ENCODE assay signal across 13 mouse cellular contexts in the genomic region with DNA sequence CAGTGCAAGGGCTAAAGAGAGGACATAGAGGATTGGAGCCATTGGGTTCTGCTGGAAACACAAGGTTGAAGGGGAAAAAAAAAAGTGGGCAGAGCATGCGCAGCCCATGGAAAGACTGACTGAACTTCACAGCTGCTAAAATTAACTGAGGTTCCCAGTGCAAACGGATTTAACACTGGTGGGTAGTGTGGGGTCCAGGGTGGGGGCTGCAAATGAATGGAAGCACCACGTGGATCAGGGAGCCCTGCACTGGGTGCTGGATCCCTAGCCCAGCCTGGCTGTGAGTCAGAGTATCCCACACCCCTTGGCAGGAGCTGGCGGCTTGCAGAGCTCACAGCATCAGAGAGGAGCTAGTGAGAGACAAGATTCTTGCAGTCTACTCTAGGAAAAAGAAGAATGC. TPM values are rescaled to one million over a fixed set of nuclear protein-coding genes. Genes with fewer than 3 reads are reported as not detected.
DNase-seq lines count a peak whose midpoint lies in the region; ATAC-seq and TF ChIP-seq lines count a peak whose summit lies in the region.
"Had no signal": no experiment of that assay in that cellular context is flagged by ENCODE, and none has a peak within 500 bp of the region (broad histone marks: within the 10 kb centered on the region; RNA-seq: fewer than 3 reads in every experiment).

No protein-coding gene starts in this region.

- no peak overlapping the region for H3K9ac ChIP-seq in stomach, embryonic 16.5 days (ENCODE audit: low read length)
- H3K9ac ChIP-seq: liver, embryonic 15.5 days had no signal

- no peak for TF ChIP-seq CTCF in lung, adult 2 months (IDR thresholded peaks at IDR 0.05; ENCODE audit: insufficient read depth, low read length)

- no peaks in the 10 kb centered on the region for H3K4me1 ChIP-seq in lung, adult 2 months (ENCODE audit: control insufficient read depth, insufficient read depth, low read length)
- peaks cover 13% of the 10 kb centered on the region; the same call in 1 of the 2 replicates for H3K4me1 ChIP-seq in stomach, embryonic 16.5 days (ENCODE audit: control insufficient read depth, insufficient read depth, low read length)
- H3K4me1 ChIP-seq: liver, embryonic 15.5 days had no signal

- peak; percentile 89 for DNase-seq in heart, adult 11 months
- no peak for DNase-seq in heart, postnatal 10 days
- peak; percentile 24 for DNase-seq in lung, postnatal 10 days
- DNase-seq in lung, adult 2 months = no peak
- DNase-seq in left cerebral cortex, postnatal 25 days (ENCODE audit: low spot score in 2 of 2) = peak; percentile 72 to 94
- DNase-seq in adrenal gland, adult 8-10 months = no peak
- DNase-seq in lung, postnatal 25 days (ENCODE audit: low spot score) = no peak
- DNase-seq: cerebellum, adult 2 months; embryo, embryonic 11 days; kidney, postnatal 4 days; thymus, postnatal 14 days had no signal

- no peak overlapping the region for H3K4me2 ChIP-seq in stomach, embryonic 16.5 days (ENCODE audit: low read depth, low read length)
- H3K4me2 ChIP-seq: liver, embryonic 15.5 days had no signal

- peak; percentile 29; the same call in 1 of the 2 replicates for ATAC-seq in stomach, embryonic 16.5 days (ENCODE audit: insufficient read depth, low FRiP score)

- H3K27ac ChIP-seq in stomach, embryonic 16.5 days (ENCODE audit: low read length) = no peak overlapping the region
- H3K27ac ChIP-seq: liver, embryonic 15.5 days had no signal

- H3K27me3 ChIP-seq in stomach, embryonic 16.5 days (ENCODE audit: control insufficient read depth, insufficient read depth, low read length) = no peaks in the 10 kb centered on the region
- H3K27me3 ChIP-seq: liver, embryonic 15.5 days had no signal

- H3K36me3 ChIP-seq in stomach, embryonic 16.5 days (ENCODE audit: control insufficient read depth, insufficient read depth, low read length) = no peaks in the 10 kb centered on the region
- H3K36me3 ChIP-seq: liver, embryonic 15.5 days had no signal

- no peak overlapping the region for H3K4me3 ChIP-seq in lung, adult 2 months (replicated peaks; ENCODE audit: extremely low read depth, low read depth, low read length)
- H3K4me3 ChIP-seq in stomach, embryonic 16.5 days (replicated peaks; ENCODE audit: low read length) = no peak overlapping the region
- H3K4me3 ChIP-seq: liver, embryonic 15.5 days had no signal

- 59% methylated on average over 4 of the region's 4 CpGs for WGBS in lung, adult 2 months
- WGBS in stomach, embryonic 16.5 days = 70% methylated on average over 4 of the region's 4 CpGs

- intact Hi-C loops in heart, postnatal 10 days (cut with DNase I) = no loop called here
- intact Hi-C loops in left cerebral cortex, postnatal 25 days (cut with DNase I) = loop anchor here (2.0 to 10.0 kb wide), 2 partner anchors 15 to 567 kb away; a partner anchor contains a TSS

- no peak for TF ChIP-seq POLR2A in lung, adult 2 months (IDR thresholded peaks at IDR 0.05; ENCODE audit: borderline replicate concordance, extremely low read depth, low read depth, low read length)

- H3K9me3 ChIP-seq in stomach, embryonic 16.5 days (replicated peaks; ENCODE audit: control insufficient read depth, low read length) = no peaks in the 10 kb centered on the region
- H3K9me3 ChIP-seq: liver, embryonic 15.5 days had no signal

RNA-seq across cellular contexts. Expression of a gene that starts 15.3 kb away (rescaled TPM):
- 10 to 100 TPM in 1 of 2 experiments, 1 to 10 TPM in 1; 7.1 to 20.2 TPM for total RNA-seq in heart, postnatal 10 days (2021)
- polyA plus RNA-seq in lung, adult 2 months (2012; rRNA removed) = 17.1 and 17.6 TPM in 2 replicates
- 10 to 100 TPM; 52.4 to 54.1 TPM for total RNA-seq in left cerebral cortex, postnatal 25 days (2021)
- 7.7 and 8.7 TPM in 2 replicates for polyA plus RNA-seq in stomach, embryonic 16.5 days (2015; fragmentation: Nextera tagmentation; extraction: Ambion mirVana)
- 10 to 100 TPM; 40.5 to 52.1 (median 41.5) TPM for total RNA-seq in adrenal gland, adult 8-10 months (2022)

RNA-seq across cellular contexts. Expression of a gene that starts 35.2 kb away (rescaled TPM):
- 1 to 10 TPM; 6.8 to 7.3 TPM for total RNA-seq in heart, postnatal 10 days (2021)
- 6.5 and 8.8 TPM in 2 replicates for polyA plus RNA-seq in lung, adult 2 months (2012; rRNA removed)
- 10 to 100 TPM; 95.2 to 96.9 TPM for total RNA-seq in left cerebral cortex, postnatal 25 days (2021)
- polyA plus RNA-seq in stomach, embryonic 16.5 days (2015; fragmentation: Nextera tagmentation; extraction: Ambion mirVana) = 5.7 and 6.1 TPM in 2 replicates
- total RNA-seq in adrenal gland, adult 8-10 months (2022) = 1 to 10 TPM; 5.2 to 7.1 (median 6.6) TPM

Comparison
In these comparisons a context has a peak if more than half of its experiments do, and no peak if none do; other contexts are left out.
1. DNase-seq: peak in heart, adult 11 months (single experiment), lung, postnatal 10 days (single experiment) and left cerebral cortex, postnatal 25 days (2 of 2); none in heart, postnatal 10 days (0 of 2), lung, adult 2 months (single experiment), adrenal gland, adult 8-10 months (single experiment) and lung, postnatal 25 days (single experiment).
2. RNA of a gene that starts 35.2 kb away (total RNA-seq): 95.2 to 96.9 TPM in left cerebral cortex, postnatal 25 days; 6.8 to 7.3 TPM in heart, postnatal 10 days and 5.2 to 7.1 TPM in adrenal gland, adult 8-10 months; every median in the first group is over 10 times any median in the second.